Comparison of ENCODE assay signal across 18 mouse cellular contexts in genomic region chr5:49682156-49682555, GRCm38 (mm10).
"Had no signal": no experiment of that assay in that cellular context is flagged by ENCODE, and none has a peak within 500 bp of the region (broad histone marks: within the 10 kb centered on the region; RNA-seq: fewer than 3 reads in every experiment).

No protein-coding gene starts in this region.

- DNase-seq: liver, postnatal 0 days; lung, embryonic 14.5 days; lung, postnatal 10 days; lung, postnatal 4 days; midbrain, embryonic 14.5 days; right cerebral cortex, adult 18-20 months; right cerebral cortex, postnatal 25 days; right cerebral cortex, postnatal 4 days; spleen, adult 18-20 months; thymus, adult 18-20 months; thymus, postnatal 14 days; thymus, postnatal 36 days had no signal

- H3K27ac ChIP-seq: liver, embryonic 15.5 days; midbrain, embryonic 10.5 days; midbrain, embryonic 12.5 days; neural tube, embryonic 13.5 days; neural tube, embryonic 15.5 days had no signal

- H3K4me3 ChIP-seq: liver, embryonic 15.5 days; midbrain, embryonic 10.5 days; midbrain, embryonic 12.5 days; myocyte; neural tube, embryonic 13.5 days; neural tube, embryonic 15.5 days had no signal

- ATAC-seq: liver, postnatal 0 days had no signal
